Mouse (Mus musculus) urinary bladder, postnatal 14 days (tissue): Measurements from ENCODE around the gene Arf6.
"Not testable (repeated sequence)": the region's sequence is repeated elsewhere in the genome, so short reads cannot be mapped to it uniquely, and the experiment has no call there.

Experiments used
- DNase-seq: peaks from one replicate; pipeline ENCODE4 v3.0.0; 2021; ENCODE audit warnings: low spot score

Arf6 gene

DNA sequence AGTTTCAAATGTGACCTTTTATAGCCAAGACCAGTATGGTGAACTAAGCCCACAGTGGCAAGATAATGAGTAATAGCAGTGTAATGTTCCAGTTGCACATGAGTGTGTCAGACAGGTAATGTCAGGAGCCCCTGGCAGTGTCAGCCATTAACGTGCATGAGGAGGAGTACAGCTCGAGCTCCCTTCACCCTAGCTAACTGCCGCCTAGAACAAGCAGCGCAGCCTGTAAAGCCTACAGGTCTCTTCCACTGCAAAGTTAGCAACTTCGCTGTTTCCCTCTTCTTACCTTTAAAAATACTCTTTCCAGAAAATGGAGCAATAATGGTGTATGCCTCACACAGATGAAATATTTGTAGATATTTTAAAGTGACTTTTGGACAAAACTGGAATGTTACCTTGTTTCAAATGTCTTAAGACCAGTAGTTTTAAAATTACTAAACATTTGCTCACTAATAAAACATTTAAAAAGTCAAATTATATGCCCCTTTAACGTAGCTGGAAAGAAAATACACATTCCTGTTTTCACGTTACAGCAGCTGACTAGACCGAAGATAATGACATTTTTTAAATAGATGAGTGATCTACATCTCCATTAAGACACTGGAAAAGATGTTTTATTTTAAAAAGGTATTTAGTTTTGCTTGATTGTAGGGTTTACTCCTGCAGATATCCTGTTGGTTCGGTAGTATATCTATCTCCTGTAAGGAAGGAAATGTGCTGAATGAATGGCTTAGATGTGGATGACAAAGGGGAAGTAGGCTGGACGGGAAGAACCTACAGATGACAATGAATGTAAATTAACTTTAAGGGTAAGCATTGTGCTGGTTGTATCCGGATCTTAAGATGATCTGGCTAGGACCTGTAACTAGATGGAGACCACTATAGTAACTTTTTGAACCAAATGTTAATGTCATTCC, 2.2 kb downstream of the Arf6 start:
- peak; percentile 15 for DNase-seq

DNA sequence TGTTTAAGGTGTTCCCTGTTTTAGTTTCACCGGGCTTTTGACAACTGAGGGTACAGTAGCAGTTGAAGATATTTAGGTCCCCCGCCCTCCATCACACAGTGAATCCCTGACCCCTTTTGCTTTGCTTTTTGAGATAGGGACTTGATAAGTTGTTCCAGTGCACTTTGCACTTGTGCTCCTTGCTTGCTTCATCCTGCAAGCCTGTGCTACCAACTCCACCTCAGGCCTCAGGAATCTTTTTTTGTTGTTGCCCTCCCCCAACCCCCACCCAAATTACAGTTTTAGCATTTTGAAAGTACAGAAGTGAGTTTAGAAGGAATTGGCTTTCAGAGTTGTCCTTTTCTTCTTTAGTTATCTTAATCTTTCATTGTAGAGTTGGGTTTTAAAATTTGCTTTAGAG, 4.2 kb downstream of the Arf6 start:
- DNase-seq = no peak

DNA sequence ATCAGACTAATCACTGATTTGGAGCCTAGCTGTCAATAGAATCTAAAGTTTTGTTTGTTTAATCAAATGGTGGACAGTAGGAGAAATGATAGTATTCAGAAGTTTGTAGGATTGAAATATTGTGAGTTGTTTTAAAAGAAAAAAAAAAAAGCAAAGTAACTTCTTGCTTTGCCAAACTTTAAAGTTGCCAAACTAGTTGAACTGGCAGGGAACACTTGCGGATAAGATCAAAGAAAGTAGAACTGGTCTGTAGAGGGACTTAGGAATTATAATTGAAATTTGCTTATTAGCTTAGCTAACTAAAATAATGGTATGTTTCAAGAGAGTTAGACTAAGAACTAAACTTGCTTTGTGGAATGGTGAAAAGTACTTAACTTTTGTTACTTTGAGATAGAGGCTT, 5.2 kb downstream of the Arf6 start:
- DNase-seq = peak; percentile 24

DNA sequence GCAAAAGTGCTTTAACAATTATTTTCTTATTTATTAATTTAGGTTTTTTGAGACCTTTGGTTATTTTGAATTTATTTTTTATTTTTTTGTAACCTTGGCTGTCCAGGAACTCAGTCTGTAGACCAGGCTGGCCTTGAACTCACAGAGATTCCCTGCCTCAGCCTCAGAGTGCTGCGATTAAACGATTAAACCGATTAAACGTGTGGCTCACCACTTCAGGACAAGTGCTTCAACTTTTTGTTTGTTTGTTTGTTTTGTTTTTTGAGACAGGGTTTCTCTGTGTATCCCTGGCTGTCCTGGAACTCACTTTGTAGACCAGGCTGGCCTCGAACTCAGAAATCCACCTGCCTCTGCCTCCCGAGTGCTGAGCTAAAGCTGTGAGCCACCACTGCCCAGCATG, 5.7 kb downstream of the Arf6 start:
- not testable (repeated sequence) for DNase-seq

DNA sequence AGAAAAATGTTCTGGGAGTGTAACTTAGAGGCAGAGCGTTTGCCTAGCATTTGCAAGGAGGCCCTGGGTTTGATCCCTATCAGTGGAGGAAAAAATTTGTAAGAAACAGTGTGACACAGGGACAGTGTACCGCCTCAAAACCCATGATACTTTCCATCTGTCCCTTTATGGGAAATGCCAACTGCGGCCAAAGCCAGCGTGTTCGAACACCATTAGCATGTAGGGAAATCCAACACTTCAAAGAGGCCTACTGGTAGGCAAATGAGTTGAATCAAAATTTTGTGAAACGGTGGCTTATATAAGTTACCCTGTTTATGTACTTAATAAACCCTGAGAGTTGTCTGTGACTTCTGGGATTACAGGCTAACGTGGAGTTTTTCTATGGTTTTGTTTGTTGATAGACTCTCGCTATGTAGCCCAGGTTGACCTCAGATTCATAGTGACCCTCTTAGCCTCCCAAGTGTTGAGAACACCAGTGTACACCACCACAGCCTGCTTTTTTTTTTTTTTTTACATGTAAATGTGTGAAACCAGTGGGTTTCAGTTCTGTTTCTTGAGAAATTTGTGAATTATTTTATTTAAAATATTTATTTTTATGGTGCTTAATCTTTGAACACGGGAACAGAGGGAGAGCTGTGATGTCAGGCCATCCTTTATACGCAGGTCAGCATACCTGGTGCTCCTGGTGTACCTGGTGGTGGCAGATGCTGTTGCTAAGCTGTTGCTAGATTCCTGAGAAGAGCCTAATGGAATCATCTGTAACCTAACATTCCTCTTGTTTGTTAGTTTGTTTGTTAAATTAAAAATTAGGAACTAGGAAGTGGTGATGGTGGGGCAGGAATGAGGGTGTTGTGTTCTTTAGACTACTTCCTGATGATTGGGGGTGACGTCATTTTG, 6.9 kb downstream of the Arf6 start:
- no peak for DNase-seq

DNA sequence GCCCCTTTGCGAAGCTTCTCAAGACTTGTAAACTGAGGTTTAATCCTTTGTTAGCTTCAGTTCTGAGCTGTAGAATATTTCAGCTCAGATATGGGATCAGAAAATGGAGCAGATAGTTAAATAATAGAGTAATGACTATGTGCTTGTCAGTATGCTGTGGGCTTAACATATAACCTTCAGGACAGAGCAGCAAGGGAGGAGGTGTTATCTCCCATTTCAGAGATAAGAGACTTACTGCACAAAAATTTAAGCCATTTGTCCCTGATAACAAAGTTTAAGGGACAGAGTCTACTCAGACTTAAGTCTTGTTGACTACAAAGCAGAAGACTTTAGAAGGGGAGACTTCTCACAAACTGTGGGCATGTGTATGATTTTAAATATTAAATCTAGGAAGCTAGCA, 10.9 kb downstream of the Arf6 start:
- DNase-seq = no peak

DNA sequence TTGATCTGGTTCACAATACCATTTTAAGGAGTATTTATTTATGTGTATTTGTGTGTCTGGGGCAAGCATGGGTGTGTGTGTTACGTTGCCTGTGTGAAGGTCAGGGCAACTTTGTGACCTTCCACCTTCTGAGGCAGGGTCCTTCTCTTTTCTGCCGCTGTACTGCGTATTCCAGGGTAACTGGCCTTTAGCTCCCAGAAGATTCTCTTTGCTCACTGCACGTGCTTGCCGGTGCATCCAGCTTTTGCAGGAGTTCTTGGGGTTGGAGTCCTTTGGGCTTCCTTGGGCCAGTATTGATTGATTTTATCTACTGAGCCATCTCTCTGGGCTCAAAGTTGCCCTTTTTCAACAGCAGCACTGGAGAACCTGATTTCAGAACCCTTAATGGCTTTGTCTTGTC, 12.7 kb downstream of the Arf6 start:
- DNase-seq = no peak

DNA sequence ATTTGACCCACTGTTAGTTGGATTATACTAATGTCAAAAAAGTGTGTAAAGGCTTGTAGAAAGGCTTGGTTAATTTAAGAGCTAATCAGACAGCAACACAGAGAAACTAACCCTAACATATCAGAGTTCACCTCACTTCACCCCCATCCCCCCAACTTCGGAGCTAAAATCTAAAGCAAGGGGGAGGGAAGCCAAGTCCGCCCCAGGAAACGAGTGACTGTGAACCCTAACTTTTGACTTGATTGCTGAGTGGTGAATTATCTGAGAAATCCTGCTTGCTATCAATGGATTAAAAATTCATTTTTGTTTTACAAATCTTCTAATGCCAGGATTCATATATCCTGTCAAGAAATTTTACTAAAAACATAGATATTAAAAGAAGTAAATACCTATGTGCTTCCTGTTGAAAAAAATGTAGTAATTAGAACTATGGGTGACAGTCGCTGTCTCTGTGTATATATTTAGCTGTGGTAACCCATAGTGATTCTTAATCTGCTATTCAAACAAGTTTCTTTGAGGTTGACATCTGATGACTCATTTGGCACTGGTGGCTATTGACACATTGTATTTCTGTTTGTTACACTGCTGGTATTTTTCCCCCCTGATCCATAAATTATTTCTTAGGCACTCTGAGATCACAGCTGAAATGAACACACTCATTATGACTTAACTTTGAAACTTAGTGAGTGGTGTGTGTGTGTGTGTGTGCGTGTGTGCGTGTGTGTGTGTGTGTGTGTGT, 13.8 kb downstream of the Arf6 start:
- no peak for DNase-seq

DNA sequence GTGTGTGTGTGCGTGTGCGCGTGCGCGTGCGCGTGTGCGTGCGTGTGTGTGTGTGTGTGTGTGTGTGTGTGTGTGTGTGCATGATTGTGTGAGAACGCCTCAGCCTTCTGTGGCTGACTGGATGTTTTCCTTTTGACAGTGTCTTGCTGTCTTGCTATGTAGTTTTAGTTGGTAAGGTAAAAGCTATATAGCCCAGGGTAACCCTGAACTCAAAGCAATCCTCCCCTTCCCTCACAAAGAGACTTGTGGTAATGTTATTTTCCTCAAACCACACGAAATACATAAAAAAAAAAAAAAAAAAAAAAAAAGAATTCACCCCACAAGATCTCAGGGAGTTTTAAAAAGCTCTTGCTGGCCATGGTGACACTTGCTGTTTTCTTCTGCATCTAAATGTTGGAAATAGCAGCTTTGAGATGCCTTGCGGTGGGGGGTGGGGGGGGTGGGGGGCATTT, 14.4 kb downstream of the Arf6 start:
- DNase-seq = not testable (repeated sequence)

DNA sequence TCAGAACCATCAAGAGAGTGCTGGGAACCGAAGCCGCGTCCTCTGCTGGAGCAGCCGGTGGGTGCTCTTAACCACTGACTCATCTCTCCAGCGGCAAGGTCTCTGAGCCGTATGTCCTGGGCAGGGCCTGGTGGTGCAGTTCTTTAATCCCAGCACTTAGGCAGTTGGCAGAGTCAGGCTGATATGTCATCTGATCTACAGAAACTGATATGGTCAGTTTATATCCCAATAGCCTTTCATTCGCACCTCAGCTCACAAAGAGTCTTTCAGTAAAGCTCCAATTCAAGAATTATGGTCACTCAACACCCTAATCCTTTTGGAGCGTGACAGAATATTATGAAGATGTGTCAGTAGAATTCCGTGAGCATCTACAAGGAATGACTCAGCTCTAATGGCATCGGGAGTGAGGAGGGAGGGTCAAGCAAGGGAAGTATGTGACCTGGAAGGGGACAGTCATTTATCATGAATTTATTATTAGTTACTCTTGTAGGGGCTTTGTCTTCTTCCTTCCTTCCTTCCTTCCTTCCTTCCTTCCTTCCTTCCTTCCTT, 16.4 kb downstream of the Arf6 start:
- DNase-seq = no peak

DNA sequence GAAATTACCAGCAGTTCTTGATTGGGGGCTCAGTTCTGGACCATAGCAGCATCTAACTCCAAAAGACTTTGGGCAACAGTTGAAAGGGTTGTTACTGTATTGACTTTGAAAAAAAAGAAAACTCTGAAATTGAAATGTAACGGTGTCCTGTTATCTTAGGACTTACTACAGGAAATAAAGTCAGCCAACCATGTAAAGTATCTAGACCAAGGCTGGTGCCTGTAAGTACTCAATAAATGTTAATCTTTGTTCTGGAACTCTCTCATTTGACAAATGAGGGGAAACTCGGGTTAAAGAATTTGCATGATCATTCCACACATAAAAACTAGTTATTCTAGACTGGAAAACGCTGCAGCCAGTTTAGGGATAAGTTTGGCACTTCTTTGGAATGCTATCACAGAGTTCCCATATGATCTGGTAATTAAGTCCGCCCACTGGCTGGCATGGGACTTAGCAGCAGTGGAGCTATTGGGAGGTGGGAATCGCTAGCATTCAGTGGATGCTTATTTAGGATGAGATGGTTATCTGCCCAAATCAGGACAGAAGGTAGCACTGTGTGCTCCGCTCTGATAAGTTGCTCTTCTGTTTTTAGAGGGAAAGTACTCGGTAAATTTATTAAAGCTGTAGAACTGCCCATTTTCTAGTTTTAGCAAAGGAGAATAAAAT, 17.5 kb downstream of the Arf6 start:
- no peak for DNase-seq

DNA sequence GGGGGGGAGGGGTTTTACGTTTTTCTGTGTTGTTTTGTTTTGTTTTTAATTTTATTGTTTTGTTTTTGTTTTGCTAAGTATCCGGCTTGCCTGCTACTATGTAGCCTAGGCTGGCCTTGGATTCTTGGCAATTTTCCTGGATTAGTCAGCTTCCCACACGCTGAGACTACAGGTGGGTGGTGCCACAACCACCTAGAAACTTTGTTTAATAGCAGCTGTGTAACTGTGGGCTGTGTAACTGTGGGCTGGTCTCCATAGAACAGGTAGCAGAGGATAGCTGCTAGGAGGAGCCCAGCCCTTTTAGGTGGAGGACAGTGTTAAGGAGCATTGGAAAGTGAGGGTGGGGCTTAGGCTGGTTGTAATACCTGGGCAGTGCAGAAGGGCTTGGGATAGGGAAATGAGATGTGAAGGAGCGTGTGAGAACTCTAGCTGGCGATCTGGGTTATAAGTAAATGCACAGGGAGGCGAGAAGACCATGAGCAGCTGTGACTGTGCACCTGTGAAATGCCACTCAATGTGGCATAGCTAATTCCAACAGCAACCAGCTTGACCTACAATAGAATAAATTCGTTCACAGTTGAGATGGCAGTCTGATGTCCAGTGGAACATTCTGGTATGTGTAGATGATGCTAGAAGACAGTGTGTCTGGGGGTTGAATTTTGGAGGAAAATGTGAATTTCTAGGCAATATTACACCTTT, 18.2 kb downstream of the Arf6 start:
- DNase-seq = no peak

DNA sequence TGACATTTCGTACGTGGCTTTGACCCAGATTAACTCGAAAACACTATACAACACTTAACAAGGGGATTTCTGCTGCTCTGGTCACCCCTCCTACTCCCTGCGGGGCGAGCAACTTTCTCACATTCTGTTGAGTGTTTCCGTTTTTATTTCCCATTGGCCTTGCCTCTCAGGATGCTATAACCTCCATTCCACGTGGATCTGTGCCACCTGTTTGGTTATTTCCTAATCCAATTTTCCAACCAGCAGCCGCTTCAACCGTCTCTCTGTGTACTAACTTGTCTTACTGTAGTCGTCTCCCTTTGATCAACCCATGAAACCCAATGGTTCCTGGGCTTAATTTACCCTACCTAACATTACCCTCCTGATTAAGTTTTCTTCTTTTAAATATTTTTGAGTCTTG, 21.1 kb downstream of the Arf6 start:
- DNase-seq = no peak

DNA sequence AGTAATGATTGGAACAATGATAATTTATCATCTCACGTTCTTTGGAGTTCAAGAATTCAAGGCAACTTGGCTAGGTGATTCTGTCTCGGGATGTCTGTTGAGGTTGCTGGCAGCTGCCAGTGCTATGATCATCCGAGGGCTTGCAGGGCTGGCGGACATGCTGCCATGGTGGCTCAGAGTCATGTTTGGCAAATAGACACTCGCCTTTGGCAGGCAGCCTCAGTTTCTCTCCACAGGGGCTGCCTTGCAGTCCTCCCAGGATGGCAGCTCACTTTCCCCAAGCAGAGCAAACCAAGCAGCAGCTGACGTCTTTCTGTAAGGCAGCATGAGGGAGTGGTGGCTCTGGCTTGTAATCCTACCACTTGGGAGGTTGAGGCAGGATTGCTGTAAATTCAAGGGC, 22.5 kb downstream of the Arf6 start:
- no peak for DNase-seq

DNA sequence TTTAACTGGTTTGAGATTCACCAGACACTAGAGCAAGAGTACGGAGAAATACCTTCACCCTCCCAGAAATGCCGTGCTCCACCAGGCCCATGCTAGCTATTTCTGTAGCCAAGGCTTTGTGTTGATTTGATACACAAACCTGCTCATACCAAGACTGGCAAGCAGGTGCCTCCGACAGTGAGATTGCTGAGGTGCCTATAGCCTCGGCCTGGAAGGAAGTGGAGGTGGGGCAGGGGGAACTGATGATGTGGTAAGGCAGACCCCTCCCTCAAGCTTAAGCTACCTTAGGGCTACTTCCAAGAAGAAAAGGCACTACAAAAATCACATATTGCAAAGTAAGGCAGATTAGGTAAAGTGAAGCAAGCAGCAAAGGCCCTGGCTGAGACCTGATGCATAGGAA, 28.4 kb downstream of the Arf6 start:
- no peak for DNase-seq

DNA sequence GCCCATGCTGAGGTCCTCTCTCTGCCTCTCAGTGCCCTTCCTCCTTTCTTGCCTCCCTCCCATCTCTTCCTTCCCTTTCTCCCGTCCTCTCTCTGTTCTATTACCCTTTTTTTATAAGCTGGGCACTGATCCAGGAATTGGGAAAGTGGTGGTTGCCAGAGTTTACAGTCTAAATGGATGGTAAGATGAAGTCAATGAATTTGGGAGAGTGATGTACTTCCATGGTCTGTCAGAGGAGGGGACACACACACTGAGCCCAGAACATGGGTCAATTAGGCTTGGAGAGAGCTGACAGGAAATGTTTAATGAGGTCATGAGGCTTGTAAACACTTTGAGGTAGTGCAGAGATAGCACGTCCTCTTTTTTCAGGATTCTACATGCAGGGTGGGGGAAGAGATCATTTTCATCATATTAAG, 28.9 kb downstream of the Arf6 start:
- no peak for DNase-seq

DNA sequence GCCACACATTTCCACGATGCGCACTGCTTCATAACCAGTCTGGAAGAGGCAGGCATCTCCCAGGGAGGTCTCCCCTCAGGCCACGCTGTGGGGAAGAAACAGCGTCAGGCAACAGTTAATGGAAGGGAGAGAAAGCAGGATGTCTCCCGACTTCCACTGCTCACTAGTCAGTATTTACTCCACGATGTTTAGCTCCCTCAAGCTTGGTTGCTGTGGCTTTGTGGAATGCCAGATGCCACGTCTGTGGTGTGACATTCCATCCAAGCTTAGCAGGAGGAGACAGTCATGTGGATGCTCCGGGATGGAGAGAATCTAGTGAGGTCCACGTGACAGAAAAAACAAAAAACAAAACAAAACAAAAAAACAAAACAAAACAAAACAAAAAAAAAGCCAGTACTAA, 30.1 kb downstream of the Arf6 start:
- no peak for DNase-seq

DNA sequence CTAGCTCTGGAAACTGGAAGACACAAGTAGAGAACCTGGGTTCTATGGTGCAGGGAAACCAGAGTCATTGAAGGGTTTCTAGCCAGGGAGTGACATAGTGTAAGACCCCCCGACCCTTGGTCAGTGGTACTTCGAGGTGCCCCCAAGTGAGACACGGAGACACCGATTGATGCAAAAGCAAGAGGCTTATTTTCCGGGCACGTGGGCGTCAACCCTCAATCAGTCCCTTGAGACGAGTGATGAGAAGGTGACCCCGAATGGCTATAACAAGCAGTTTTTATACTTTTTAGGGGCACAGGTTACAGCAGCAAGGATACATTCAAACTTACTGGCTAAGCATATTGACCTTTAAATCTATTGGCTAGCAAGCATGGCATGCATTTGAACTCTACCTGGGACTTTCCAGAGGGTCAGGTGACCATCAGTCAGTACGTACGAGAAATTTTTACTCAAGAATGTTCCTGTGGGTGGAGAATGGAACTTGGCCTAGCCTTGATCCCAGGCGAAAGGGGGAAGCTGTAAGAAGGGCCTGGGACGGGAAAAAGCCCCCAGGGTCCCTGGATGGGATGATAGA, 30.7 kb downstream of the Arf6 start:
- no peak for DNase-seq

DNA sequence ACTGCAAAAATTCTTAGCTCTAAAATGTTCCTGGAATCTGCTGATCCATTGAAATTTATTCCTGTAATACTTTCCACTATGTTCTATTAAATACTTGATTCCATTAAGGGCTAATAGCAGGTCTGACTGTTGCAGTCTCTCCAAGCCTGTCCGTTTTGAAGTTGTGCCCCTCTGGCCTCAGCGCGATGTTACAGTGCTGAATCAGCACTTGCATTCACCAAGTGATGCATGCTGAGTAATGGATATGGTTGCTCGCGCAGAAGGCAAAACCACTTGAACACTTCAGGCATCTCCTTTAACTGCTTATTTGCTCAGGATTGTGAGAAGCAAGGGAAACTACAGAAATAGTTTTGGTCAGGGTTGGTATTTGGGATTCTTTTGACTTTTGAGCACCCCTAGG, 38.8 kb downstream of the Arf6 start:
- DNase-seq = no peak

DNA sequence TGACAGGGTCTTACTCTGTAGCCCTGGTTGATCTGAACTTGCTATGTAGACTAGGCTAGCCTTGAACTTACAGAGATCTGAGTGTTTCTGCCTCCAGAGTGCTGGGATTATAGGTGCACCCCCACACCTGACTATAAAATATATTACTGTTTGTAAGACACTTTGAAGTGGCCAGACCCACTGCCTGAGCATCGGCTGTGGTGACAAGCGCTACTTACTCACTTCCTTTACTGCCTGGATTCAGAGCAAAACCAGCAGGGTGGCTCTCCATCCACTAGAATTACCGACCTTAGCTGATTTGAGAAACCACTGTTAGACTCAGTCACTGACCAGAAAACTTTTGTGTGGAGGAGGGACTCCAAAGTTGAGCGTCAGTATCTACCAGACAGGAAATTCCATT, 40.0 kb downstream of the Arf6 start:
- DNase-seq = no peak

DNA sequence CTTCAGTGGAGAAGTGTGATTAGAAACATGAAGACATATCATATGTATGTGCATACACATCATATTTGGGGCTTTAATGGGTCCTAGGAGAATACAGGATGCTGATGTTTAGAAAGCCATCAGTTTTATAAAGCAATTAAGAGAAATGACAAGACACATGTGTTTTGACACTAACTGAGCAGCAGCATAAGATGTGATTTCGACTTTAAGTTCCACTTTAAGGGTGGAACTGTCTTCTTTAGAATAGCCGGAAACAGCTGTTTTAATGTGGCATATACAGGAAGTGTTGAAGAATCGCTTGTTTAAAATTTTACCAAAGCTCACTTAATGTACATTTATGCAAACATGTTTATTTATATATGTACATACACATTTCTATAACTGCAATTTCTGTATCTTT, 41.4 kb downstream of the Arf6 start:
- no peak for DNase-seq
